Mouse (Mus musculus) embryonic facial prominence, embryonic 15.5 days (tissue): ENCODE measurements at regions not wholly inside any gene's neighbourhood (a gene's known extent, or its start where the extent isn't known, plus 50 kb on each side); places are given as distances from the start of the nearest gene placed in this dataset.
"Not testable (repeated sequence)": the region's sequence is repeated elsewhere in the genome, so short reads cannot be mapped to it uniquely, and the experiment has no call there.

Experiments
- ATAC-seq: fragments of 200-750 bp; cut with Nextera tagmentation; 2 replicates; pipeline ENCODE4 v1.8.0; 2017; ENCODE audit warnings: low read depth, moderate TSS enrichment; ENCODE audit not compliant: insufficient number of reproducible peaks, low FRiP score, low TSS enrichment
- H3K27ac ChIP-seq: fragments of 300-500 bp; sonication (generic); replicated peaks from 2 replicates; pipeline ENCODE4 v1.5.1; 2015; ENCODE audit warnings: mild to moderate bottlenecking, inconsistent platforms
- H3K27me3 ChIP-seq: fragments of 300-500 bp; sonication (generic); 2 replicates; pipeline ENCODE4 v1.6.1; 2015; ENCODE audit warnings: inconsistent platforms
- H3K36me3 ChIP-seq: fragments of 300-500 bp; sonication (generic); 2 replicates; pipeline ENCODE4 v1.6.1; 2015; ENCODE audit warnings: mild to moderate bottlenecking, inconsistent platforms
- H3K4me1 ChIP-seq: fragments of 300-500 bp; sonication (generic); 2 replicates; pipeline ENCODE4 v1.6.1; 2015; ENCODE audit warnings: inconsistent platforms
- H3K4me2 ChIP-seq: fragments of 300-500 bp; sonication (generic); replicated peaks from 2 replicates; pipeline ENCODE4 v1.6.1; 2015; ENCODE audit warnings: mild to moderate bottlenecking, inconsistent platforms
- H3K4me3 ChIP-seq: fragments of 300-500 bp; sonication (generic); replicated peaks from 2 replicates; pipeline ENCODE4 v1.5.1; 2015; ENCODE audit warnings: mild to moderate bottlenecking, inconsistent platforms
- H3K9ac ChIP-seq: fragments of 300-500 bp; sonication (generic); 2 replicates; pipeline ENCODE4 v1.6.1; 2015; ENCODE audit warnings: inconsistent platforms
- H3K9me3 ChIP-seq: fragments of 300-500 bp; sonication (generic); replicated peaks from 2 replicates; pipeline ENCODE4 v1.6.1; 2016; ENCODE audit warnings: inconsistent platforms
- WGBS: fragments of 180-500 bp; shearing (Covaris S2); methylation state at CpG from one replicate; pipeline ENCODE4 v1.1.7; 2015; 5-methylcytosine and 5-hydroxymethylcytosine counted together

DNA sequence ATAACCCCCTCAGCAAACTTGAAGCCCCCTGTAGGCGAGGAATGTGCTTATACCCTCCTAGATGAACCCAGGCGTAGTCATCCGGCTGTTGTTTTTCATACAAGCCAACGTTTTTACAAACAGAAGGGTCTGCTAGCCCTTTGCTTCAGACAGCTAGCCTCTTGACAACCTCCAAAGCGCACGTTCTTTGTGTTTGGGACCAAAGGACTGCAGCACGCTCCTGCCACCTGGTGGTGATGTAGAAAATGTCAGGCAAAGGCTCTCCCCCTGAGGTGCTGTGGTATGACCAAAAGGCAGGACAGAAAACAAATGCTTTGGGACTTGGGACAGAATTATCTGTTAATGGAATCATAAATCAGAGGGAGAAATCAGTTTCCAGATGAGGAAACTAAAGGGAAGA lies 109.4 kb upstream of the Rad23b start:
- no peak overlapping the region for H3K9ac ChIP-seq
- H3K27me3 ChIP-seq = no peaks in the 10 kb centered on the region
- no peaks in the 10 kb centered on the region for H3K36me3 ChIP-seq
- H3K27ac ChIP-seq = no peak overlapping the region
- no peaks in the 10 kb centered on the region for H3K9me3 ChIP-seq
- ATAC-seq = no peak
- no peaks in the 10 kb centered on the region for H3K4me1 ChIP-seq
- WGBS = under 1% methylated on average over 7 of the region's 7 CpGs
- H3K4me3 ChIP-seq = no peak overlapping the region
- H3K4me2 ChIP-seq = no peak overlapping the region

DNA sequence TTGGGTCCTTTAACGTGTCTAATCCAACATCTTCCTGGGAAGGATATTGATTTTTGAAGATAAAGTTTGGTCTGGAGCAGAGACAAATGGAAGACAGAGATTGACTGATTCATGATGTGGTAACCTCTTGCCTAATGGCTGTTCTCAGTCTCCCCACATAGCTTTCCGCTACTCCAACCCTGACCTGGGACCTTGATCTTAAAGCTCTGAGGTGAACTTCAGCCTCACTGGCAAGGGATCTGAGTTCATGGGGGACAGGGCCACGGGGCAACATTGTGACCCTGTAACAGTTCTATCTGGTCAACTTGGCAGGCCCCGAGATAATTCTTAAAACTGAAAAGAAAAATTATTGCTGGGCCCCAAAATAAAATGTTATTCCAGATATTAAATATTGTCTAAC lies 107.5 kb upstream of the Rad23b start:
- H3K4me2 ChIP-seq = no peak overlapping the region
- H3K27ac ChIP-seq = no peak overlapping the region
- no peak overlapping the region for H3K9ac ChIP-seq
- no peaks in the 10 kb centered on the region for H3K9me3 ChIP-seq
- ATAC-seq = no peak
- no peaks in the 10 kb centered on the region for H3K27me3 ChIP-seq
- no peak overlapping the region for H3K4me3 ChIP-seq
- no peaks in the 10 kb centered on the region for H3K4me1 ChIP-seq
- no peaks in the 10 kb centered on the region for H3K36me3 ChIP-seq
- 88% methylated on average over 4 of the region's 4 CpGs for WGBS

DNA sequence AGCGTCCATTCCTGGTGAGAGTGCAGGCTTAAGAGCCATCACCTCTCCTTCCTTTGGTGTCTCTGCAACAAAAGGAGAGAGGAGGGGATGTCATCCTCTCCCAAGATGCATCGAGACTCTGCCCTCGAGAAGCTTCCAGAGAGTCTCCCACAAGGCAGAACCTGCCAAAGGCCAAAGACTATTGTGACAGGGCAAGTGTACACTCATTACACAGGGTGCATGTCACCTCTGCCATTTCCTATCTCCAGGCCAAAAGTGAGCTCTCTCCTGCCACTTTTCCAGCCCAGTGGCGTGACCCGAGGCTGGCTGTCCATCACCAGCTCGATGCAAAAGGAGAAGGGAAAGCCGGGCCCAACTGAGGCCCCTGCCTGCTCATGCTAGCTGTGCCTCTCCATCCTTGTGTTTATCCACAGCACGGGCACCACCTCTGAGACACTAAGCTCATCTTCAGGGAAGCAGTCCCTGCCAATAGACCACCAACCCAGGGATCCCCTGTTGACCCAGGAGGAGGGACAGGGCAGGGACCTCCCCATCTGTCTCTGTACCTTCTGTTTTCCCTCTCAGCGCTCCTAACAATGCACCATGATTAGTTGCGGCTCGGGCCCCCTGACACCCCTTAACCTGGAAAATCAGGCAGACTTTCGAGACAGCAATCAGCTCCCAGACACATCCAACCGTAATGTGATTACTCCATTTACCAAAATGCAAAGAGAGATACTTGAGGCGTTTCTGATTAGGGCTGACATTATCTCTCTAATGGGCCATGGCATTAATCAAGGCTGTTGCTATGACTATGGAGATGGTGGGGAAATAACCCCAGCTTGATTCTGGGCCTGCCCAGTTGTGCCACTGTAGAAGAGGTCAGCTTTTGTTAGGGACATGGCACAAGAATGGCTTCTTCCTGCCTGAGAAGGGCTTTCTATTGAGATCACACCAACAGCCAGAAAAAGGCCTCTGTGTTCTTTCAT lies 106.5 kb upstream of the Rad23b start:
- Histone ChIP-seq H3K27me3 (no peaks in the 10 kb centered on the region), H3K4me1 (no peaks in the 10 kb centered on the region), H3K9me3 (no peaks in the 10 kb centered on the region), H3K4me2 (no peak overlapping the region), H3K4me3 (no peak overlapping the region), H3K36me3 (no peaks in the 10 kb centered on the region), H3K9ac (no peak overlapping the region), H3K27ac (no peak overlapping the region)
- no peak for ATAC-seq
- 70% methylated on average over 14 of the region's 14 CpGs for WGBS

- ATAC-seq = no peak
- H3K4me2 ChIP-seq = no peak overlapping the region
- H3K36me3 ChIP-seq = no peaks in the 10 kb centered on the region
- no peak overlapping the region for H3K27ac ChIP-seq
- H3K9ac ChIP-seq = no peak overlapping the region
- H3K9me3 ChIP-seq = no peaks in the 10 kb centered on the region
- no peak overlapping the region for H3K4me3 ChIP-seq
- H3K4me1 ChIP-seq = no peaks in the 10 kb centered on the region
- H3K27me3 ChIP-seq = no peaks in the 10 kb centered on the region
- 80% methylated on average over 10 of the region's 10 CpGs for WGBS
Observed at GRCm38 (mm10) chr4:55245789-55246188, 104.1 kb upstream of the Rad23b start.

DNA sequence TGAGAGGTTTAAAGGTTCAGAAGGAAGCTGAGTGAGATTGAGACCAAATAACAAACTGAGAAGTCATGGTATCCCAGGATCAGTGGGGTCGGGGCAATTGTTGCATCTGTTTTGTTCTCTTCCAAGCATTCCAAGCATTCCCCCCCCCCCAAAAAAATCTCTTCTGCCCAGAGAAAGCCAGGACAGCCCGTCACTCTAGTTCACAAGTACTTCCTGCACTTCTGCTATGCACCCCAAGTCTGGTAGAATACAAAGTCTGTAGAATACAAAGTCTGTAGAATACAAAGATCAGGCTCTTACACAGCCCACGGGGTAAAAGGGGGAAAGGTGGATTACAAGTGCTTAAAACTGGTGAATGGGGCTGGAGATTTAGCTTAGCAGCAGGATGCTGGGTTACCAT lies 99.5 kb upstream of the Rad23b start:
- Histone ChIP-seq H3K27ac (no peak overlapping the region), H3K9ac (no peak overlapping the region), H3K36me3 (no peaks in the 10 kb centered on the region), H3K27me3 (no peaks in the 10 kb centered on the region), H3K4me3 (no peak overlapping the region), H3K9me3 (no peaks in the 10 kb centered on the region), H3K4me2 (no peak overlapping the region), H3K4me1 (no peaks in the 10 kb centered on the region)
- 16% methylated on average over 3 of the region's 3 CpGs for WGBS
- no peak for ATAC-seq

DNA sequence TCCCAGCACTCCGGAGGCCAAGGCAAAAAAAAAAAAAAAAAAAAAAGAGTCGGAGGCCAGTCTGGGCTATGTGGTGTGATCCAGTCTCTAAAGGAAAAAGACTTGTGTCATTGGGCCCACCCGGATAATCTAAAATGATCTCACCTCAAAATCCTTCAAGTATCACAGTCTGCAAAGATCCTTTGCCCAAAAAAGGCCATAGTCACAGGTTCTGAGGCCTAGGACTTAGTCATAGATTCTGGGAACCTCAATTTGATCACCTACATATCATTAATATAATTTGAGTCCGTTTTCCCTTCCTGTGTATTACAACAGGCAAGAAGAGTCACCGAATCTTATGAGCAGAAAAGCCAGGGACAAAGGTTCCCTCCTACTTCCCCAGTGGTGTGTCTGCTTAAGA lies 98.3 kb upstream of the Rad23b start:
- Histone ChIP-seq H3K4me1 (no peaks in the 10 kb centered on the region), H3K9me3 (no peaks in the 10 kb centered on the region), H3K27me3 (no peaks in the 10 kb centered on the region), H3K36me3 (no peaks in the 10 kb centered on the region), H3K27ac (no peak overlapping the region), H3K4me2 (no peak overlapping the region), H3K4me3 (no peak overlapping the region), H3K9ac (no peak overlapping the region)
- ATAC-seq = no peak
- 77% methylated on average over 5 of the region's 5 CpGs for WGBS

GRCm38 (mm10) chr4:55253769-55254168 lies 96.1 kb upstream of the Rad23b start:
- Histone ChIP-seq H3K4me1 (no peaks in the 10 kb centered on the region), H3K27ac (no peak overlapping the region), H3K36me3 (no peaks in the 10 kb centered on the region), H3K4me2 (no peak overlapping the region), H3K27me3 (no peaks in the 10 kb centered on the region), H3K9ac (no peak overlapping the region), H3K4me3 (no peak overlapping the region), H3K9me3 (no peaks in the 10 kb centered on the region)
- WGBS = 68% methylated on average over 8 of the region's 8 CpGs
- ATAC-seq = no peak

GRCm38 (mm10) chr4:55271965-55272630 lies 77.7 kb upstream of the Rad23b start:
- H3K9me3 ChIP-seq = no peaks in the 10 kb centered on the region
- no peaks in the 10 kb centered on the region for H3K36me3 ChIP-seq
- H3K4me1 ChIP-seq = no peaks in the 10 kb centered on the region
- no peaks in the 10 kb centered on the region for H3K27me3 ChIP-seq
- H3K27ac ChIP-seq = no peak overlapping the region
- ATAC-seq = no peak
- H3K9ac ChIP-seq = no peak overlapping the region
- WGBS = 86% methylated on average over 8 of the region's 8 CpGs
- H3K4me3 ChIP-seq = no peak overlapping the region
- H3K4me2 ChIP-seq = no peak overlapping the region

DNA sequence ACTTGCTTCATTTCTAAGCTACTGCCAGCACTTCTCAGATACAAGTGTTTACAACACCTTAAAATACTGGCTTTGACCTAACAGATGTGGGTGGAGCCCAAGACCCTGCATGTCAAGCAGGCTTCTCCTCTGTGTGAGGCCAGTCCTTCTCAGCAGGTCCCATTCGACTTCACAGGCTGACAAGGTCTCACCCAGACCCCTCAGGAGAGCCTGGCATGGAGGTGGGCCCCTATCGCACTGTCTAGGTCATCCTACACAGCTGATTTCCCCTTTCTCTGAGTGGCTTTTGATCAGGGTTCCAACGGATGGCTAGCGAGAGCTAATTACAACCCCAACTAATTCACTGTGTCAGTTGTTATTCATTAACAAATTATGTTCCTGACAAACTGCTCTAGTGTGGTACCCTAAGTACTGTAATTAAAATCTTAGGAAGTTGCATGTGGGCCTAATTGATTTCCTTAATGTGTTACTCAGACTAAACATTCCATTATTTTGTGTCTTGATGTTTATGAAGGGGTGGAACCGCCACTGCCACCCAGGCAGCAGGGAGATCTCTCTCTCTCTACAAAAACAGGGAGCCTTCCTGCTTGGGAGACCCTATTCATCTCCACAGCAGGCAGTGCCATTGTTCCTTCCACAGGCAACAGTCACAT lies 73.4 kb upstream of the Rad23b start:
- Histone ChIP-seq H3K4me1 (no peaks in the 10 kb centered on the region), H3K9ac (no peak overlapping the region), H3K36me3 (no peaks in the 10 kb centered on the region), H3K9me3 (no peaks in the 10 kb centered on the region), H3K27ac (no peak overlapping the region), H3K4me3 (no peak overlapping the region), H3K4me2 (no peak overlapping the region), H3K27me3 (no peaks in the 10 kb centered on the region)
- no peak for ATAC-seq
- 26% methylated on average over 5 of the region's 5 CpGs for WGBS

DNA sequence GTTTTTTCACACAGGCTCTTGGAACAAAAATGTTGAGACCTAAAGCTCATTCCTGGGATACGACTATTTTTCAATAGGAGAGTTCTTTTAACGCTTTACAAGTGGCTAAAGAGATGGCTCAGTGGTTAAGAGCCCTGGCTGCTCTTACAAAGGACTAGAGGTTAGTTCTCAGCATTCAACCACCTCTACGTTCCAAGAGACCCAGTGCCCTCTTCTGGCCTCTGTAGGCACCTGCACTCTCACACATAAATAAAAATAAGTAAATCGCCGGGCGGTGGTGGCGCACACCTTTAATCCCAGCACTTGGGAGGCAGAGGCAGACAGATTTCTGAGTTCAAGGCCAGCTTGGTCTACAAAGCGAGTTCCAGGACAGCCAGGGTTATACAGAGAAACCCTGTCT lies 70.5 kb upstream of the Rad23b start:
- ATAC-seq, H3K4me1 ChIP-seq, H3K36me3 ChIP-seq, H3K4me2 ChIP-seq, H3K4me3 ChIP-seq, H3K9ac ChIP-seq, H3K27ac ChIP-seq, H3K9me3 ChIP-seq, H3K27me3 ChIP-seq: not testable (repeated sequence)
- 91% methylated on average over 8 of the region's 8 CpGs for WGBS

DNA sequence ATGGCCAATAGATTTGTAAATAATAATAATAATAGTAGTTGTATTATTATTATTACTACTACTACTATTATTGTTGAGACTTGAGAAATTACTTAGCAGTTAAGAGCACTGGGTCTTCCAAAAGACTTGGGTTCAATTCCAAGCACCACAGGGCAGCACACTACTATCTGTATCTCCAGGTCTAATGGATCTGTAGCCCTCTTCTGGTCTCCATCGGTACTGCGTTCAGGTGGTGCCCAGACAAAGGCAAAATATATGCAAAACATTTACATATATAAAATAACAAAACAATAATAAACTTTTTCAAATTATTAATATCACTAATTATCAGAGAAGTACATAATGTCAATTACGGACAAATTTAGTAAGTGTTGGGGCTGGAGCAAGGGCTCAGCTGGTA lies 69.1 kb upstream of the Rad23b start:
- Histone ChIP-seq H3K4me2 (no peak overlapping the region), H3K36me3 (no peaks in the 10 kb centered on the region), H3K27me3 (no peaks in the 10 kb centered on the region), H3K9me3 (no peaks in the 10 kb centered on the region), H3K27ac (no peak overlapping the region), H3K4me3 (no peak overlapping the region), H3K4me1 (no peaks in the 10 kb centered on the region), H3K9ac (no peak overlapping the region)
- no peak for ATAC-seq
- WGBS = 87% methylated on average over 3 of the region's 3 CpGs
